Mouse (Mus musculus) intestine, postnatal 0 days (tissue): Measurements from ENCODE around the gene Casp3. TPM values are rescaled to one million over a fixed set of nuclear protein-coding genes. Genes with fewer than 3 reads are reported as not detected.
"Not testable (repeated sequence)": the region's sequence is repeated elsewhere in the genome, so short reads cannot be mapped to it uniquely, and the experiment has no call there.

Source experiments
- ATAC-seq: fragments of 200-750 bp; cut with Nextera tagmentation; 2 replicates; pipeline ENCODE4 v1.8.0; 2017; ENCODE audit warnings: mild to moderate bottlenecking, moderate TSS enrichment, moderate library complexity
- H3K27ac ChIP-seq: fragments of 300-500 bp; sonication (generic); 2 replicates; pipeline ENCODE4 v1.5.1; 2014; ENCODE audit warnings: mild to moderate bottlenecking, low read depth, low read length, moderate library complexity
- H3K27me3 ChIP-seq: fragments of 300-500 bp; sonication (generic); replicated peaks from 2 replicates; pipeline ENCODE4 v1.6.1; 2014; ENCODE audit warnings: low read length, mixed read lengths; ENCODE audit not compliant: control insufficient read depth, insufficient read depth
- H3K36me3 ChIP-seq: fragments of 300-500 bp; sonication (generic); 2 replicates; pipeline ENCODE4 v1.6.1; 2014; ENCODE audit warnings: mild to moderate bottlenecking, moderate library complexity; ENCODE audit not compliant: control insufficient read depth, insufficient read depth
- H3K4me1 ChIP-seq: fragments of 300-500 bp; sonication (generic); replicated peaks from 2 replicates; pipeline ENCODE4 v1.6.1; 2014; ENCODE audit warnings: antibody characterized with exemption, low read length, mixed read lengths; ENCODE audit not compliant: control insufficient read depth, insufficient read depth
- H3K4me2 ChIP-seq: fragments of 300-500 bp; sonication (generic); replicated peaks from 2 replicates; pipeline ENCODE4 v1.6.1; 2014; ENCODE audit warnings: low read depth, mild to moderate bottlenecking, moderate library complexity
- H3K4me3 ChIP-seq: fragments of 300-500 bp; sonication (generic); 2 replicates; pipeline ENCODE4 v1.5.1; 2014; ENCODE audit warnings: low read depth, low read length
- H3K9ac ChIP-seq: fragments of 300-500 bp; sonication (generic); 2 replicates; pipeline ENCODE4 v1.6.1; 2014; ENCODE audit warnings: mild to moderate bottlenecking, low read depth, low read length
- H3K9me3 ChIP-seq: fragments of 300-500 bp; sonication (generic); 2 replicates; pipeline ENCODE4 v1.6.1; 2016; ENCODE audit warnings: mixed run types; ENCODE audit not compliant: control insufficient read depth
- CTCF ChIP-seq: sonication (generic); IDR thresholded peaks from 2 replicates; pipeline ENCODE4 v1.5.1; 2016; ENCODE audit warnings: low read depth, mild to moderate bottlenecking, control low read depth, antibody characterized with exemption, moderate library complexity
- WGBS: fragments of 180-500 bp; shearing (Covaris S2); extraction: QIAGEN DNeasy Blood & Tissue Kit; methylation state at CpG from one replicate; pipeline ENCODE4 v1.1.7; 2014; 5-methylcytosine and 5-hydroxymethylcytosine counted together
- polyA plus RNA-seq: library from polyadenylated mRNA; unstranded; fragments of >200 nt; fragmentation: Nextera tagmentation; extraction: Ambion mirVana; gene quantifications from 2 replicates; pipeline ENCODE4 v1.2.1, GENCODE M21; 2015

Casp3 gene
- polyA plus RNA-seq, 1 experiment from 2014 or later: 48.7 TPM

DNA sequence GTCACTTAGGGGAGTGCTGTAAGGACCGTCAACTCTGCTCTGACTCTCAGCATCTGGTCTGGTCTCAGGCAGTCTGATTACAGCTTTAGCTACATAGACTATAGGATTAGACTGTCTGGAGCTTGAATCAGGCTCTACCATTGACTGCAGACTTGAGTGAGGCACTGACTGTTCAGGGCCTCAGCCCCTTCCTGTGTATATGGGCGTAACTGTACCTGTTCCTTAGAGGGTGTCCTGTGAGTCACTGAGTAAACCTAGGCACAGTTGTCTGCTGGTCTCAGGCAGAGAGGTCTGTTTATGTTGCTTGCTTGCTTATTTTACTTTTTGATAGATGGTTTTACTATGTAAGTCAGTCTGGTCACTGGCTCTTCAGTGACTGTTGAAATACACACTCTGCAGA is 43.1 kb upstream of the Casp3 start:
- Histone ChIP-seq H3K36me3 (peaks cover 42% of the 10 kb centered on the region), H3K9ac (no peak overlapping the region), H3K4me3 (no peak overlapping the region), H3K4me1 (no peaks in the 10 kb centered on the region; the same call in 1 of the 2 replicates), H3K9me3 (no peaks in the 10 kb centered on the region), H3K27me3 (no peaks in the 10 kb centered on the region), H3K27ac (no peak overlapping the region), H3K4me2 (no peak overlapping the region)
- ATAC-seq: no peak
- TF ChIP-seq CTCF: no peak
- 83% methylated on average over 2 of the region's 2 CpGs for WGBS

DNA sequence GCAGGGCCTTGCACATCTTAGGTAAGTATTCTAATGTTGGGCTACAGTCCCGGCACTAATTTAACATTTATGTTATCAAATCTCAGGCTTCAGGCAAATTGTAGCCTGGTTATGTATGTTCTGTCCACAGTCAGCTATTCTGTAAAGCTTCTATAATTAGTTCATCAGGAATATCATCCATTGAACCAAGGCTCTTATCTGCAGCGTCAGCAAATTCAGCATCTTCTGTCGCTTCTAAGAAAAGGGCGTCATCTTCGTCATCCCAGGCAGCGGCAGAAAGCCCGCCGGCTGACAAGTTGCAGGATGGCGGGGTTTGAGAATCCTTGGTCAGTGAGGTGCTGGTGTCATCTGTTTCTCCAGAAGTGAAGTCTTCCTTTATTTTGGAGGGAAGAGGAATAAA is 38.3 kb upstream of the Casp3 start:
- Histone ChIP-seq H3K36me3 (peaks cover 74% of the 10 kb centered on the region), H3K4me2 (no peak overlapping the region), H3K9ac (no peak overlapping the region), H3K4me1 (no peaks in the 10 kb centered on the region), H3K4me3 (no peak overlapping the region), H3K9me3 (no peaks in the 10 kb centered on the region), H3K27me3 (no peaks in the 10 kb centered on the region), H3K27ac (no peak overlapping the region)
- ATAC-seq: no peak
- TF ChIP-seq CTCF: no peak
- WGBS: 93% methylated on average over 9 of the region's 9 CpGs

DNA sequence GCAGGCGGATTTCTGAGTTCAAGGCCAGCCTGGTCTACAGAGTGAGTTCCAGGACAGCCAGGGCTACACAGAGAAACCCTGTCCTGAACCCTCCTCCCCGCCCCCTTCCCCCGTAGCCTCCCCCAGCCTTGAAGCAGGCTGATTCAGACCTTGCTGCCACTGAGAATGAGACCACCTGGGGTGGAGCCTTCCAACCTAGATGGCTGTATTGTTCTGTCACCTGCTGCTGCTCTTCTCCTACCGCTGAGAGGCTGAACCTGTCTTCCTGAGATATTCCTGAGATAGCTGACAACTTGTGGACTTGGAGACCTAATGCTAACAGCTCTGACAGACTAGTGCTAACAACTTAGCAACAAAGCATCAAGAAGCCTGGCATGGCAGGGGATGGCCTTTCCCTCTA is 32.8 kb upstream of the Casp3 start:
- not testable (repeated sequence) for ATAC-seq, H3K4me3 ChIP-seq, H3K4me1 ChIP-seq, H3K4me2 ChIP-seq, H3K27me3 ChIP-seq, H3K9ac ChIP-seq, H3K9me3 ChIP-seq, H3K27ac ChIP-seq
- H3K36me3 ChIP-seq: peaks cover 39% of the 10 kb centered on the region
- 71% methylated on average over 4 of the region's 4 CpGs for WGBS

DNA sequence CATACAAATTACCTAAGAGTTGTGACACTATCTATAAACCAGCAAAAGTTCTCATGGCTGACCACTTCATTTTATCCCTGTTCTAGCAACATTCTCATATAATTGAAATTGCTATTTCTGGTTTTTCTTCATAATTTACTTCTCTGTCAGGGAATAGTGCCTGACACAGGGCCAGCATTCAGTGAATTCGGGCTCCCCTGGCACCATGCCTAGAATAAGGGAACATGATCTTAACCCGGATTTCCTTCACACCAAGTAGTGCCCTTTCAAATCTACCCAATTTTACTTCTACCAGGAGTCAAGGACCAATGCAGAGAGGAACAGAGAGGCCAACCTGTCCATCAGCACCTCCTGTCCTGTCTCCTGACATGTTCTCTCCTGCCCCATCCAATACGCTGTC is 31.5 kb upstream of the Casp3 start:
- H3K27ac ChIP-seq: no peak overlapping the region
- no peaks in the 10 kb centered on the region for H3K27me3 ChIP-seq
- no peaks in the 10 kb centered on the region for H3K4me1 ChIP-seq
- no peak for TF ChIP-seq CTCF
- no peak overlapping the region for H3K4me2 ChIP-seq
- no peak for ATAC-seq
- H3K36me3 ChIP-seq: peaks cover 31% of the 10 kb centered on the region
- WGBS: 79% methylated on average over 3 of the region's 3 CpGs
- H3K9me3 ChIP-seq: no peaks in the 10 kb centered on the region
- H3K9ac ChIP-seq: no peak overlapping the region
- no peak overlapping the region for H3K4me3 ChIP-seq

DNA sequence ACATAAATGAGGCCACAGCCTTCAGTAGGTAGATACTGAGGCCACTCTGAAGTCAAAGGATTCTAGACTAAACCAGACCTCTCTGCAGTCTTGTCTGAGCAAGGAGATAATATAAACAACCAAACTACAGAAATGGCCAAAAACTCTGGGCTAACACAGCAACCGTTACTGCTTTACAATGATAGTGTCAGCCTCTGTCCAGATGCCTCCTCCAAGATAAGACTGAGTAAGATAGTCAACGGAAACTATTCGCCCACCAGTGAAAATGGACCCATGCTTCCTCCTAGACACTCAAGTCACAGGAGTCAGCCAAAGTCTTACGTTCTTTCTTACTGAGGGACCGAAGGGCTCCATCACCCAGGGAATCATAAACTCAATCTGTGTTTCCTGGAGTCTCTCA is 29.2 kb upstream of the Casp3 start:
- no peak for TF ChIP-seq CTCF
- peaks cover 12% of the 10 kb centered on the region; the same call in 1 of the 2 replicates for H3K36me3 ChIP-seq

DNA sequence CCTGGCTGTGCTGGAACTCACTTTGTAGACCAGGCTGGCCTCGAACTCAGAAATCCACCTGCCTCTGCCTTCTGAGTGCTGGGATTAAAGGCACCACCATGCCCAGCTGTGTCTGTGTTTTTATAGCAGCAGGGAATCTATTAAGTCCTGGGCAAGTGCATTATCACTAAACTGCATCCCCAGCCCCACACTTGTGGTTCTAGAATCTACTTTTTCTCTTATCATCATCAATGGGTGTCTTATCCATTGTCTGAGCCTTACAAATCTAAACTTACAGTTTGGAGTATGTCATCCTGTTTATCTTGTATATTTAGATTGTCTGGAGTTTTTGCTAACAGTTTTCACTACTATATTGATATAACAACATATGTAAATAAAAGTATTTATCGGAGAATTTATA is 28.4 kb upstream of the Casp3 start:
- Histone ChIP-seq H3K36me3 (peaks cover 12% of the 10 kb centered on the region; the same call in 1 of the 2 replicates), H3K9ac (no peak overlapping the region), H3K4me2 (no peak overlapping the region), H3K4me3 (no peak overlapping the region), H3K27me3 (no peaks in the 10 kb centered on the region), H3K9me3 (no peaks in the 10 kb centered on the region), H3K4me1 (no peaks in the 10 kb centered on the region), H3K27ac (no peak overlapping the region)
- ATAC-seq: no peak
- TF ChIP-seq CTCF: no peak
- WGBS: 93% methylated on average over 2 of the region's 2 CpGs

More for the DNA sequence above, 29.2 kb upstream of the Casp3 start:
- WGBS: 76% methylated on average over 5 of the region's 5 CpGs
- H3K9ac ChIP-seq: no peak overlapping the region
- ATAC-seq: no peak
- no peaks in the 10 kb centered on the region for H3K4me1 ChIP-seq
- H3K9me3 ChIP-seq: no peaks in the 10 kb centered on the region
- no peak overlapping the region for H3K27ac ChIP-seq
- no peak overlapping the region for H3K4me3 ChIP-seq
- H3K4me2 ChIP-seq: no peak overlapping the region
- no peaks in the 10 kb centered on the region for H3K27me3 ChIP-seq

DNA sequence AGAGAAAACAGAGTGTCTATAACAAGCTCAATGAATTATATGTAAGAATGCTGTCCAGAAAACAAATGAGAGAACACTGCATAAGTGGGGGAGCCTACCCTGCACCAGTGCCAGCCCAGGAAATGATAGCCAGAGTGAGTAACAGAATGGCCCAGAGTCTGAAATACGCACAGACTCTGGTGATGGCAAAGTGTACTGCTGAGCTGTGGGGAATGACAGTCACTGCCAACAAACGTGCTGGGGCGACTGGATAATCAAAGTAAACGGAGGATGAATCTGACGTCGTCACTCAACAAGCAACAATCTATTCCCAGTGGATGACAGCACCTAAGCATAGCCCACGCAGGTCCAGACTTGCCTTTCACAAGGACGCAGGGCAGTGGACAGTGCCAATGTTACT is 24.0 kb upstream of the Casp3 start:
- no peak for ATAC-seq
- TF ChIP-seq CTCF: no peak

More for the DNA sequence above, 24.0 kb upstream of the Casp3 start:
- no peaks in the 10 kb centered on the region for H3K27me3 ChIP-seq
- no peak overlapping the region for H3K4me2 ChIP-seq
- no peaks in the 10 kb centered on the region for H3K9me3 ChIP-seq
- no peaks in the 10 kb centered on the region for H3K4me1 ChIP-seq
- H3K27ac ChIP-seq: no peak overlapping the region
- no peak overlapping the region for H3K4me3 ChIP-seq
- H3K36me3 ChIP-seq: peaks cover 6% of the 10 kb centered on the region; the same call in 1 of the 2 replicates
- 81% methylated on average over 8 of the region's 8 CpGs for WGBS
- no peak overlapping the region for H3K9ac ChIP-seq
